Mouse (Mus musculus): ENCODE measurements around the gene Mybphl. TPM values are rescaled to one million over a fixed set of nuclear protein-coding genes. Genes with fewer than 3 reads are reported as not detected.

Gene Mybphl
- total RNA-seq, 2 experiments from 2014 or later: not detected

- DNase-seq (ENCODE audit: extremely low spot score in 1 of 2, low spot score in 2 of 2): no peak
- intact Hi-C loops (cut with DNase I): no loop called here
Measured at GRCm38 (mm10) chr3:108405536-108406305, 41.0 kb downstream of the Mybphl start.

GRCm38 (mm10) chr3:108406306-108406885 lies 41.7 kb downstream of the Mybphl start:
- no peak for DNase-seq (ENCODE audit: extremely low spot score in 1 of 2, low spot score in 2 of 2)
- intact Hi-C loops (cut with DNase I): no loop called here

DNA sequence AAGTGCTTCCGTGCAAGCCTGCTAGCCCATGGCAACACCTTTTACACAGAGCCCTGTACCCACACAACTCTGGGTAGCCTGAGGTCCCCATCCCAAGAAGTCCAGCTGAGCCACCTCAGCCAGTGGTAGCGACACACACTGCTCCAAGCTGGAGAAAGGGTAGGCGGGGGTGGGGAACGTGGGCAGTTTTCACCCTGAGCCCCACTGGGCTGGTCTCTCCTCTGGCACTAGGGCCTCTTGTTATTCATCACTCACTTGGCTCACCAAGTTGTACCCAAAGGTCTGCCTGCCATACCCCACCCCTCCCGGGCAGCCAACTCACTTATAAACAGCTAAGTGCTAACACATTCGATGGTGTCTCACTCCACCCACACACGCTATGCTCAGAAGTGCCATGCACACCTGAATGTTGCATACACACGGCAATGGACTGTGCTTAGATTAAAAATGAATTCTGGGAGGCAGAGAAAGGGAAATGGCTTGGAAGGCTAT lies 43.9 kb downstream of the Mybphl start:
- no peak for DNase-seq (ENCODE audit: extremely low spot score in 1 of 2, low spot score in 2 of 2)
- intact Hi-C loops (cut with DNase I): no loop called here

GRCm38 (mm10) chr3:108409656-108410358 lies 45.1 kb downstream of the Mybphl start:
- intact Hi-C loops (cut with DNase I): no loop called here
- no peak for DNase-seq (ENCODE audit: extremely low spot score in 1 of 2, low spot score in 2 of 2)

GRCm38 (mm10) chr3:108410359-108410714 lies 45.6 kb downstream of the Mybphl start:
- intact Hi-C loops (cut with DNase I): no loop called here
- DNase-seq (ENCODE audit: extremely low spot score in 1 of 2, low spot score in 2 of 2): no peak

DNA sequence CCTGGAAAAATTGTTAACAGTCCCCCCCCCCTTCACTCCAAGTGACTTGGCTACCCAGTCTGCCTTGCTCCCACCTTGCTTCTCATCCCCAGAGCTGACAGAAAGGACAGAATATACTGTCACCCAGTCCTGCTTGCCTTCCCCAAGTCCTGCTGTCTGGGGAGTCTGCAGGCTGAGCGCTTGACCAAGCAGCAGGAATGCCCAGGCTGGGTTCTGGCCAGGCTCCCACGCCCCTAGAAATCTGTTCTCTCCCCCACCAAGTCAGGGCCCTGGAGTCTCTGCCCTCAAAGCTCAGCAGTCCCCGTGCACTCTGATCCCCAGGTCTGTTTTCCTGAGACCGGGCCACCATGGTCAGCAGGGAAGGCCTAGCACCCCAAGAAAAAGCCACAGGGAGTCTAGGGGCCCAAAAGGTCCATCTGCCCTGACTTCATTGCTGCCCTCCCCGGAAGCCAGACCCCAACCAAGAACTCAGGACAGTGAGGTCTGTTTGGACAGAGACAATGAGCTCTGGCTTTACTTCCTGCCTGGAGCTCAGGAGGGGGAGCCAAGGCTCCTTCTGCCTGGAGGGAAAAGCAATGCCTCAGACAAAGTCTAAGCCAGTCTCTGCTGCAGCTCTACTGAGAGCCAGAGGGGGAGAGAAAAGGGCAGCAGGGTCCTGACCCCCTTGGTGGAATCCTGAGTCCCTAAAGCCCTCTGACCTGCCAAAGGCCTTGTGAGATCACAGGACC lies 46.5 kb downstream of the Mybphl start:
- no peak for DNase-seq (ENCODE audit: extremely low spot score in 1 of 2, low spot score in 2 of 2)
- intact Hi-C loops (cut with DNase I): no loop called here

GRCm38 (mm10) chr3:108411754-108412121 lies 47.0 kb downstream of the Mybphl start:
- DNase-seq (ENCODE audit: extremely low spot score in 1 of 2, low spot score in 2 of 2): peak; percentile 57 to 63
- intact Hi-C loops (cut with DNase I): no loop called here

DNA sequence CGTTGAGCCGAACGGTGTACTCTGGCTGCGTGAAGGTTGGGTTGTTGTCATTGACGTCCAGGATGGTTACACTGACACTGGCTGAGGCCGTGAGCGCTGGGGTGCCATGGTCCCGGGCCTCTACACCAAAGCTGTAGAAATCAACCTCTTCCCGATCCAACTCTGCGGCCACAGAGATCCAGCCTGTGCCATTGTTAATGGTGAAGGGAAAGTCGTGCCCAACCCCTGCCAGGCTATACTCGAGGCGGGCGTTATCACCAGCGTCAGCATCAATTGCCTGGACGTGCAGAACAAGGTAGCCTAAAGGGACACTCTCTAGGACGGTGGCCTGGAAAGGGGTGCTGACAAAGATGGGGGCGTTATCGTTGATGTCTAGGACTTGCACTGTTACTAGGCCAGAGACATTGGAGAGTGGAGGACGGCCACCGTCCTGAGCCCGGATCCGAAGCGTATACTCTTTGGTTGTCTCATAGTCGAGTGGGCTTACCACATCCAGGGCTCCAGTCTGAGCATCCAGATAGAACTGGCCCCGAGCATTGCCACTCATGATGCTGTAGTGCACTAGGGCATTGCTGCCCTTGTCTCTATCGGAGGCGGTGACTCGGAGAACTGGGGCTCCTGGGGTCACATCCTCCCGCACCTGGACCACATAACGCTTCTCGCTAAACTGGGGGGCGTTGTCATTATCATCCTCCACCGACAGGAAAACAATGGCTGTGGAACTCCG lies 49.1 kb downstream of the Mybphl start:
- intact Hi-C loops (cut with DNase I): no loop called here
- no peak for DNase-seq (ENCODE audit: extremely low spot score in 1 of 2, low spot score in 2 of 2)

GRCm38 (mm10) chr3:108414857-108415830 lies 50.4 kb downstream of the Mybphl start, which contains the start of gene Celsr2:
Gene Celsr2 (minus strand): TSS chr3:108415552.
- intact Hi-C loops (cut with DNase I): no loop called here
- no peak for DNase-seq (ENCODE audit: extremely low spot score in 1 of 2, low spot score in 2 of 2)

DNA sequence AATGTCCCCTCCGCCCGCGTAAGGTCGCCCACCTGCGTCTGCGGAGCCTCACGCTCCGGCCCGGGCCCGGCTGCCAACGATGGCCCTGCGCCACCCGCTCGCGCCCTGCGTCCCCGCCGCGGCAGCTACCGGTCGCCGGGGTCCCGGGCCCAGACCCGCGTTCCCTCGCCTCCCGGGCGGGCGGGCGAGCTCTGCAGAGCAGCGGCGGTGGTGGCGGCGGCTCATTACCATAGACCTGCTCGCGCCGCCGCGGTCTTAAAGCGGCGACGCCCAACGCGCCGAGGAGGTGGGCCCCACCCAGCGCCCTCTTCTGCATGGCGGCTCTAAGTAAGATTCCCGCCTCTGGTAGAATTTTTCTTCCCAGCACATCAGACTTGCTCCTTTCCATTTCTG lies 51.1 kb downstream of the Mybphl start:
- peak; percentile 80 to 90 for DNase-seq (ENCODE audit: extremely low spot score in 1 of 2, low spot score in 2 of 2)
- intact Hi-C loops (cut with DNase I): no loop called here

DNA sequence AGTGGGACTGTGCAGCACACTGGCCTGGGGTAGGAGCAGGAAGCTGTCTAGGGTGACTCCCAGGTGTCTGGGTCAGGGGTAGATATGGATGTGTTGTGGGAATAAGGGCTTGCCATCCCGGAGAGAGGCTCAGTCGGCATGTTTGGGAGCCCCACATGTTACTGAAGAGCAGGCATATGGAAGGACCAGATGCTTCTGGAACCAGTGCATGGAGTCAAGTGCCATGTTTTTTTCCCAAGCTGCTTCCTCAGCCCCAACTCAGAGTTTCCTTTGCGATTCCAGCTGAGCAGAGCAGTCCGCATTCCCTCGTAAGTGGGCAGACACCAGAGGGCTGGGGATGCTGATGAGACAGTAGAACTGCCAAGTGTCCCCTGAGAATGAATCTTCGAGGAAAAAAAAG lies 58.3 kb downstream of the Mybphl start:
- no peak for DNase-seq (ENCODE audit: extremely low spot score in 1 of 2, low spot score in 2 of 2)
- intact Hi-C loops (cut with DNase I): no loop called here

DNA sequence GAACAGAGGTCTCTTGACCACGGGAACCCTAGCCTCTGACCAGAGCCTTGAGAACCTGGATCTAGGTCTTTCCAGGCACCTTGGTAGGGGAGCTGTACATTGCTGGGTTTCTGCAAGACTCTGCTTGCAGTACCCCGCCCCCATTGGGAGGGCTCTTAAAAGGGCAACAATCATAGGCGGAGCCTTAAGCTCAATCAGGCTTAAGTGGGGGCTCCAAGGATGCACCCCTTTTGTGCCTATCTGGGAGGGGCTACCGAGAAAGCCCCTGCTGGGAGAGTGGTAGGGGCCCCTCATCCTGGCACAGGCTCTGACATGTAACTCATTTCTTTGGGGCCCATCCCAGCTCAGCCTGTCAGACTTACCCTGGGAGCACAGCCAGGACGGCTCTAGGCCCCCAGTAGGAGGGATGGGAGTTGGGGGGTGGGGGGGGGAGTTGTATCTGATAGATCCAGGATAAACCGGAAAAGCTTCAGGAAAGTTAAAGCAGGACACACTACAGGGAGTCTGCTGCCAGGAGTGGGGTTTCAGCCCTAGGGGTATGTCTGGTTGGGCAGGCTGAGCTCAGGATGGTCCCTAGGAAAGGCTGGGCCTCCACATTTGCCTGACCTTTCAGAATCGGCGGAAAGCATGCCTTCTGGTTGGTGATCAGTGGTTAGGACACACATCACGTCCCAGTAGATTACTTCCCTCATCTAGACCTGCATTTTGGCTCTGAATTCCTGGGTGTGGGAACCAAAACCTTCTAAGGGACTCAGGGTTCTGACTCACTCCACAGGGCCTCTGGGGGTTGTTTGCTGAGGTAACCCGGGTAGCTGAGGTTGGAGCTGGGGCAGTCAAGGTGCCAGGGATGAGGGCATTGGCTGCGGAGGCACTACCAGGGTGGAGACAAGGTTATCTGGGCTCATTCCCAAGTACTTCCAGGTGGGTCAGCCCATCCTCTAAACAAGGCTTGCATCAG lies 59.4 kb downstream of the Mybphl start:
- intact Hi-C loops (cut with DNase I): no loop called here
- peak in 1 of 2 experiments; percentile 70 for DNase-seq (ENCODE audit: extremely low spot score in 1 of 2, low spot score in 2 of 2)

DNA sequence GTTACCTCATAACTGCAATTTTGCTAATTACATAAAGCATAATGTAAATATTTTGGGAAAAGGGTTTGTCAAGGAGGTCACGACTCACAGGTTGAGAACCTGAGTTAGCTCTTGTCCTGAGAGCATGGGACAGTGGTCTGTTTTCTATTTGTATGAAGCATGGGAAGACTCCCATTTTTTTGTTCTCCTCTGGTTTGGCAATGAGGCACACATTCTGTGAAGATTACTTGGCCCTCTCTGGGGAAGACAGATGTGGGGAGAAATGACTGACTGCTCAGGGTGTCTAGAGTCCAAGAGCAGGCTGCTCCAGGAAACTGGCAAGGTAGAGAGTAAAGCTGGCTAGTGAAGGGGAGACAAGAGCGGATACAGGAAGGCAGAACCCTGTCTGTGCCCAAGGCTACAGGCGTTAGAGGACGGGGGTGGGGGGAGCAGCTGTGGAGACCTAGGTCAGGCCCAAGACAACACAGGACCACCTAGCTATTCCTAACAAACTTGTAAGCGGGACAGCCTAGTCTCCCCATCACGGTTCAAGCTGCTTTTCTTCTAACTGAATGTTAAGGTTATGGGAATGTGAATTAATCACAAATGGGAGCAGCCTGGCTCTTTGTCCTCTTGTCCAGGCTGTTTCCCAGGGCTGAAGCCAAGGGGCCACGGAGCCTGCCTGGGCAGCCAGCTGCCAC lies 60.4 kb downstream of the Mybphl start:
- intact Hi-C loops (cut with DNase I): no loop called here
- no peak for DNase-seq (ENCODE audit: extremely low spot score in 1 of 2, low spot score in 2 of 2)

GRCm38 (mm10) chr3:108425624-108426018 lies 60.9 kb downstream of the Mybphl start:
- intact Hi-C loops (cut with DNase I): no loop called here
- no peak for DNase-seq (ENCODE audit: extremely low spot score in 1 of 2, low spot score in 2 of 2)

Measured in left cerebral cortex, postnatal 10 days (tissue).